Mouse (Mus musculus) midbrain, embryonic 11.5 days (tissue): ENCODE data around the gene Atp2b4. TPM values are rescaled to one million over a fixed set of nuclear protein-coding genes. Genes with fewer than 3 reads are reported as not detected.

Source experiments
- ATAC-seq: fragments of 200-750 bp; cut with Nextera tagmentation; 2 replicates; pipeline ENCODE4 v1.8.0; 2017; ENCODE audit warnings: moderate TSS enrichment, moderate library complexity; ENCODE audit not compliant: low FRiP score
- DNase-seq: peaks from one replicate; pipeline ENCODE4 v3.0.0; 2015; ENCODE audit warnings: low spot score; ENCODE audit errors: missing footprints
- H3K27ac ChIP-seq: fragments of 300-500 bp; sonication (generic); 2 replicates; pipeline ENCODE4 v1.5.1; 2014; ENCODE audit warnings: low read depth, low read length
- H3K27me3 ChIP-seq: fragments of 300-500 bp; sonication (generic); 2 replicates; pipeline ENCODE4 v1.6.1; 2014; ENCODE audit warnings: mild to moderate bottlenecking, low read length, moderate library complexity, mixed read lengths; ENCODE audit not compliant: control insufficient read depth, insufficient read depth
- H3K36me3 ChIP-seq: fragments of 300-500 bp; sonication (generic); 2 replicates; pipeline ENCODE4 v1.6.1; 2014; ENCODE audit warnings: mild to moderate bottlenecking, low read length, moderate library complexity, mixed read lengths; ENCODE audit not compliant: control insufficient read depth, insufficient read depth
- H3K4me1 ChIP-seq: fragments of 300-500 bp; sonication (generic); 2 replicates; pipeline ENCODE4 v1.6.1; 2014; ENCODE audit warnings: low read length; ENCODE audit not compliant: control insufficient read depth, insufficient read depth
- H3K4me2 ChIP-seq: fragments of 300-500 bp; sonication (generic); 2 replicates; pipeline ENCODE4 v1.6.1; 2014; ENCODE audit warnings: mild to moderate bottlenecking, moderate library complexity
- H3K4me3 ChIP-seq: fragments of 300-500 bp; sonication (generic); 2 replicates; pipeline ENCODE4 v1.5.1; 2014; ENCODE audit warnings: low read depth, low read length
- H3K9ac ChIP-seq: fragments of 300-500 bp; sonication (generic); 2 replicates; pipeline ENCODE4 v1.6.1; 2014; ENCODE audit warnings: low read length
- H3K9me3 ChIP-seq: fragments of 300-500 bp; sonication (generic); 2 replicates; pipeline ENCODE4 v1.6.1; 2016; ENCODE audit warnings: low read length; ENCODE audit not compliant: control insufficient read depth
- WGBS: fragments of 180-500 bp; shearing (Covaris S2); extraction: QIAGEN DNeasy Blood & Tissue Kit; methylation state at CpG from one replicate; pipeline ENCODE4 v1.1.7; 2014; 5-methylcytosine and 5-hydroxymethylcytosine counted together
- polyA plus RNA-seq: library from polyadenylated mRNA; unstranded; fragments of >200 nt; fragmentation: Nextera tagmentation; extraction: Ambion mirVana; gene quantifications from 2 replicates; pipeline ENCODE4 v1.2.1, GENCODE M21; 2014

Atp2b4 gene
- polyA plus RNA-seq, 1 experiment from 2014 or later, result 7.6 TPM

GRCm38 (mm10) chr1:133766901-133767529 lies 33.8 kb downstream of the Atp2b4 start:
- no peak overlapping the region for H3K4me2 ChIP-seq
- no peak overlapping the region for H3K9ac ChIP-seq
- DNase-seq (peak; percentile 82), ATAC-seq (no peak)
- no peaks in the 10 kb centered on the region for H3K27me3 ChIP-seq
- 21% methylated on average over 11 of the region's 11 CpGs for WGBS
- H3K4me1 ChIP-seq, result peaks cover 13% of the 10 kb centered on the region; the same call in 1 of the 2 replicates
- H3K4me3 ChIP-seq, result no peak overlapping the region
- H3K27ac ChIP-seq, result no peak overlapping the region
- H3K9me3 ChIP-seq, result no peaks in the 10 kb centered on the region
- no peaks in the 10 kb centered on the region for H3K36me3 ChIP-seq

DNA sequence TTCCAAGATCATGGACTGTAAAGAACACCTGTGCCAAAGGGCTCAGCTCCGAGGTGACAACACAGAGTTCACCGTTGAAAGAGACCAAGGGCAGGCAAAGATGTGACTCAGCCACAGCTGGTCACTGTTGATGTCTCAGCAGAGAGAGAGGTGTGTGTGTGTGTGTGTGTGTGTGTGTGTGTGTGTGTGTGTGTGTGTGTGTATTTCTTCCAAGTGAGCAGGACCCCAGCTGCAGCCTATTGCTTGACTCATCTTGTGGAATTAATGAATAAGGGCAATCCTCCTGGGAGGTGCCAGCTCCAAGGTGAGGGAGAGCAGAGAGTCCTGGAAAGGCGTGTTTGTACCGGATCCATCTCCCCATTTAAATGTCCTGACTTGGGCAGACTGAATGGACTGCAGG lies 35.5 kb downstream of the Atp2b4 start:
- Histone ChIP-seq H3K27me3 (no peaks in the 10 kb centered on the region), H3K27ac (no peak overlapping the region), H3K4me1 (peaks cover 13% of the 10 kb centered on the region; the same call in 1 of the 2 replicates), H3K4me3 (no peak overlapping the region), H3K9ac (no peak overlapping the region), H3K36me3 (no peaks in the 10 kb centered on the region), H3K9me3 (no peaks in the 10 kb centered on the region), H3K4me2 (no peak overlapping the region)
- DNase-seq (peak; percentile 67), ATAC-seq (no peak)
- WGBS, result 73% methylated on average over 4 of the region's 4 CpGs

GRCm38 (mm10) chr1:133762946-133763422 lies 37.9 kb downstream of the Atp2b4 start:
- Histone ChIP-seq H3K4me3 (no peak overlapping the region), H3K36me3 (no peaks in the 10 kb centered on the region), H3K27me3 (no peaks in the 10 kb centered on the region), H3K9me3 (no peaks in the 10 kb centered on the region), H3K4me1 (peaks cover 13% of the 10 kb centered on the region; the same call in 1 of the 2 replicates), H3K4me2 (no peak overlapping the region), H3K27ac (no peak overlapping the region), H3K9ac (no peak overlapping the region)
- 51% methylated on average over 5 of the region's 5 CpGs for WGBS
- ATAC-seq (no peak), DNase-seq (peak; percentile 54)

DNA sequence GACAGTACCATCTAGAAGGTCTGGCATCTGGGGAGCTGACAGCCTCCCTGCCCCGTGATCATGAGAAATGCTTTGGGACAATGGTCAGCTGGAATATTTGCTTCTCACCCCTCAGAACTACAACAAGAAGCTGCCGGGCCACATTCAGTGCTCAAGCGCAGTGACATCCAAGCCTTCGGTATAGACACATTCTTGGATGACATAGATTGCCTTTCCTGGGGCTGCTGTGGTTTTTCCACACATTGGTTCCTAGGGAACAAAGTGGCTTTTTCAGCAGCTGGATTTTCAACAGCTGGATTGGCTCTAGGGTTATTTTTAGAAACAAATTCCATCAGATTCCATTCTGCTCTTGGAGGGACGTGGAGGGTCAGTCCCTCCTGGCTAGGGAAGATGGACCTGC lies 39.6 kb downstream of the Atp2b4 start:
- Histone ChIP-seq H3K36me3 (no peaks in the 10 kb centered on the region), H3K27me3 (no peaks in the 10 kb centered on the region), H3K9ac (no peak overlapping the region), H3K27ac (no peak overlapping the region), H3K9me3 (no peaks in the 10 kb centered on the region), H3K4me1 (peaks cover 3% of the 10 kb centered on the region; the same call in 1 of the 2 replicates), H3K4me3 (no peak overlapping the region), H3K4me2 (no peak overlapping the region)
- 77% methylated on average over 5 of the region's 5 CpGs for WGBS
- DNase-seq (peak; percentile 70), ATAC-seq (no peak)

DNA sequence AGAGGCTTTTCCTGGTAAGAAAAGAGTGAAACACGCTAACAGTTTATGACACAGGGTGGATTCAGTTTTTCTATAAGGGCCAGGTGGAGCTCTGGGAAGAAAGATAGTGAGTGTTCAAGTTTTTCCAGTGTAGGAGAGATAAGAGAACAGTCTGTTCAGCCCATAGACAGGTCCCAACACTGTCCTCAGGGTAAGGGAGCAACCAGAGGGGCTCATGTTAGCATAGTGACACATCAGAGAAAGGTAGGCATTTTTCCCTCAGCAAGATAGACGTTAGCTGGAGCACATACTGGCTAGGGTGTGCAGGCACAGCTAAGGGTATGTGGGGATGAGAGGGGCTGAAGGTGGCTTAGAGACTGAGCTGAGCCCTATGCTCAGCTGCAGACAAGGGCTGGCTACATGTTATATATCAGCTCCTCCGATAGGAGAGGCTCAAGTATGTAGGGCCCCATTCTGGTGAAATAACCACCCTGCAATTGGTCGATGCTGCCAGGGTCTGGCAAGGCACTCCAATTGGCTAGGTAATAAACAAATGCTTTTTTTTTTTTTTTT lies 46.4 kb downstream of the Atp2b4 start:
- Histone ChIP-seq H3K9me3 (no peaks in the 10 kb centered on the region), H3K9ac (no peak overlapping the region), H3K27me3 (no peaks in the 10 kb centered on the region), H3K4me1 (no peaks in the 10 kb centered on the region), H3K27ac (no peak overlapping the region), H3K36me3 (no peaks in the 10 kb centered on the region), H3K4me2 (no peak overlapping the region), H3K4me3 (no peak overlapping the region)
- peak; percentile 31 for DNase-seq
- 93% methylated on average over 4 of the region's 4 CpGs for WGBS
- no peak for ATAC-seq

GRCm38 (mm10) chr1:133753325-133753724 lies 47.5 kb downstream of the Atp2b4 start:
- no peaks in the 10 kb centered on the region for H3K9me3 ChIP-seq
- H3K27me3 ChIP-seq, result no peaks in the 10 kb centered on the region
- H3K4me2 ChIP-seq, result no peak overlapping the region
- H3K36me3 ChIP-seq, result no peaks in the 10 kb centered on the region
- H3K27ac ChIP-seq, result no peak overlapping the region
- WGBS, result 90% methylated on average over 8 of the region's 8 CpGs
- H3K9ac ChIP-seq, result no peak overlapping the region
- ATAC-seq, result no peak
- DNase-seq, result no peak
- no peaks in the 10 kb centered on the region for H3K4me1 ChIP-seq
- H3K4me3 ChIP-seq, result no peak overlapping the region

- no peaks in the 10 kb centered on the region for H3K9me3 ChIP-seq
- H3K4me2 ChIP-seq, result no peak overlapping the region
- no peak for DNase-seq
- H3K4me3 ChIP-seq, result no peak overlapping the region
- H3K36me3 ChIP-seq, result no peaks in the 10 kb centered on the region
- H3K4me1 ChIP-seq, result no peaks in the 10 kb centered on the region
- ATAC-seq, result no peak
- no peak overlapping the region for H3K9ac ChIP-seq
- no peak overlapping the region for H3K27ac ChIP-seq
- H3K27me3 ChIP-seq, result no peaks in the 10 kb centered on the region
- WGBS, result 79% methylated on average over 3 of the region's 3 CpGs
Observed at GRCm38 (mm10) chr1:133751621-133752020, 49.2 kb downstream of the Atp2b4 start.

DNA sequence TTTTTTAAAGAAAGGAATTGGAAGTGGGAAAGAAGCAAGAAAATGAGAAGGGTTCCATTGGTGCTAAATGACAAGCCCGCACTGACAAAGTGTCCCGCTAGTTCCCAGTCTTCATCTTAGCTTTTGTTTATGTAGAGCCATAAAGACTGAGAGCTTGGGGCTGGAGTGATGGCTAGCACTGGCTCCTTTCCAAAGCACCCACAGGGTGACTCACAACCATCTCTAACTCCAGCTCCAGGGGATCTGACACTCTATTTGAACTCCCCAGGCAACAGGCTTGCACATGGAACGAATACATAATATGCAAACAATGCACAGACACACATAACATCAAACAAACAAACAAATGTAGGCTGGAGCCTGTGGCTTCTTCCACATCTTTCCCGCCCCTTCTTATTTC lies 50.9 kb downstream of the Atp2b4 start:
- ATAC-seq, result no peak
- Histone ChIP-seq H3K9ac (no peak overlapping the region), H3K36me3 (no peaks in the 10 kb centered on the region), H3K4me2 (no peak overlapping the region), H3K27ac (no peak overlapping the region), H3K4me3 (no peak overlapping the region), H3K27me3 (no peaks in the 10 kb centered on the region), H3K9me3 (no peaks in the 10 kb centered on the region), H3K4me1 (no peaks in the 10 kb centered on the region)
- WGBS, result 91% methylated on average over 4 of the region's 4 CpGs
- peak; percentile 39 for DNase-seq

- no peak overlapping the region for H3K9ac ChIP-seq
- H3K27me3 ChIP-seq, result no peaks in the 10 kb centered on the region
- no peak overlapping the region for H3K4me3 ChIP-seq
- no peaks in the 10 kb centered on the region for H3K9me3 ChIP-seq
- no peaks in the 10 kb centered on the region for H3K36me3 ChIP-seq
- H3K4me2 ChIP-seq, result no peak overlapping the region
- H3K4me1 ChIP-seq, result peaks cover 4% of the 10 kb centered on the region; the same call in 1 of the 2 replicates
- H3K27ac ChIP-seq, result no peak overlapping the region
- 58% methylated on average over 9 of the region's 9 CpGs for WGBS
- DNase-seq, result peak; percentile 80
- ATAC-seq, result no peak
Observed at GRCm38 (mm10) chr1:133745078-133745495, 55.8 kb downstream of the Atp2b4 start.
